Mouse (Mus musculus) lung, adult 18-20 months (tissue): ENCODE results near the gene St3gal4.

Experiments
- DNase-seq, 2 experiments: peaks; one replicate each; pipeline ENCODE4 v3.0.0; 2022; ENCODE audit warnings: mixed read lengths in 2 of 2

The St3gal4 gene

GRCm38 (mm10) chr9:35128564-35128963, 9.5 kb upstream of the St3gal4 start:
- DNase-seq: peak in 1 of 2 experiments; percentile 58

GRCm38 (mm10) chr9:35127561-35127960, 8.5 kb upstream of the St3gal4 start:
- no peak for DNase-seq

GRCm38 (mm10) chr9:35127147-35127546, 8.1 kb upstream of the St3gal4 start:
- peak; percentile 69 to 82 for DNase-seq

GRCm38 (mm10) chr9:35124678-35124955, 5.5 kb upstream of the St3gal4 start:
- no peak for DNase-seq

- peak; percentile 77 to 86 for DNase-seq
Measured at GRCm38 (mm10) chr9:35123804-35124677, 5.0 kb upstream of the St3gal4 start.

- DNase-seq: peak; percentile 50 to 64
Measured at GRCm38 (mm10) chr9:35123456-35123803, 4.4 kb upstream of the St3gal4 start.

GRCm38 (mm10) chr9:35122551-35123266, 3.6 kb upstream of the St3gal4 start:
- DNase-seq: no peak

- no peak for DNase-seq
Measured at GRCm38 (mm10) chr9:35118563-35118962, 505 bp downstream of the St3gal4 start.

- peak; percentile 61 to 67 for DNase-seq
Measured at GRCm38 (mm10) chr9:35117384-35118295, 1.4 kb downstream of the St3gal4 start.

GRCm38 (mm10) chr9:35116391-35117381, 2.4 kb downstream of the St3gal4 start:
- DNase-seq: peak; percentile 85 to 88

- no peak for DNase-seq
Measured at GRCm38 (mm10) chr9:35115804-35116203, 3.3 kb downstream of the St3gal4 start.

GRCm38 (mm10) chr9:35115299-35115698, 3.8 kb downstream of the St3gal4 start:
- DNase-seq: peak in 1 of 2 experiments; percentile 4

GRCm38 (mm10) chr9:35114234-35114633, 4.8 kb downstream of the St3gal4 start:
- peak in 1 of 2 experiments; percentile 3 for DNase-seq

- peak; percentile 58 to 70 for DNase-seq
Measured at GRCm38 (mm10) chr9:35111941-35112595, 7.0 kb downstream of the St3gal4 start.

GRCm38 (mm10) chr9:35111446-35111845, 7.6 kb downstream of the St3gal4 start:
- peak in 1 of 2 experiments; percentile 2 for DNase-seq

GRCm38 (mm10) chr9:35110567-35110966, 8.5 kb downstream of the St3gal4 start:
- DNase-seq: peak in 1 of 2 experiments; percentile 3

GRCm38 (mm10) chr9:35110051-35110450, 9.0 kb downstream of the St3gal4 start:
- DNase-seq: peak in 1 of 2 experiments; percentile 3

- DNase-seq: peak; percentile 64 to 65
Measured at GRCm38 (mm10) chr9:35108916-35109315, 10.2 kb downstream of the St3gal4 start.

- peak in 1 of 2 experiments; percentile 2 for DNase-seq
Measured at GRCm38 (mm10) chr9:35108066-35108465, 11.0 kb downstream of the St3gal4 start.

- peak in 1 of 2 experiments; percentile 1 for DNase-seq
Measured at GRCm38 (mm10) chr9:35107396-35107795, 11.7 kb downstream of the St3gal4 start.
